Mouse (Mus musculus) testis, postnatal 10 days (tissue): ENCODE data around the gene Atp5s.

Experiments
- DNase-seq: peaks from one replicate; pipeline ENCODE4 v3.0.0; 2021; ENCODE audit warnings: low spot score

The Atp5s gene

DNA sequence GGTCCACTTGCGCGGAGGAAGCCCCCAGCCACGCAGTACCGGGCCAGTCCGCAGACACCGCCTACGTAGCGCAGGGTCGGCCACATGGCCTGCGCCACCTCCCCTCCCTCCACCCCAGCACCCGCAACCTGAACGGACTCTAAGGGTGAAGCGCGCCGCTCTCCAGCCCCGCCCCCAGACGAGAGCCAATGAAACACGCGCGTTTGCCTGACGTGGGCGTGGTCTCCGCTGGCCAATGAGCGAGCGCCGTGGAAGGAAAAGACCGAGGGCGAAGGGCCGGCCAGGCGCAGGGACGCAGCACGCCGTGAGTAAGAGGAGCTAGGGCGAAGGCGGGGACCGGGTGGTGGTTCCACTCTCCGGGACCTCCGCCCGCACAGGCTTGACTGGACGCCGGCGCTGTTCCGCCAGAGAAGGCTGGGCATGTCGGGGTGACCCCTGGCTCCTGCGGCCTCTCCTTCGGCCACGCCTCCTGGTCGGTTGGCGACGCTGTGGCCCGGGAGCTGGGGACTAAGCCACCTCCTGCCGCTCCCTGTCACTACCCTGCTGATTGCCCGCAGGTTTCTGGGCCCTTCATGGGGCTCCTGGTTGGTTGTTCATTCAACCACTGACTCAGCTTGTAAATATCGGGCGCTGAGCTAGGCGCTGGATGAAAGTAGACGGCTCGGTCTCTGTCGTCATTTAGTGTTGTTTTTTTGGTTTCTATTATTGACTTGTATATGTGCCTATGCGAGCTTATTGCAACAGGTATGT lies at the start of gene Atp5s, which contains the start of gene L2hgdh:
Gene Atp5s (plus strand): TSS at position 240 of the 750 bp plus-strand sequence.
Gene L2hgdh (minus strand): TSS at position 163 of the 750 bp plus-strand sequence.
- DNase-seq, result peak; percentile 98

DNA sequence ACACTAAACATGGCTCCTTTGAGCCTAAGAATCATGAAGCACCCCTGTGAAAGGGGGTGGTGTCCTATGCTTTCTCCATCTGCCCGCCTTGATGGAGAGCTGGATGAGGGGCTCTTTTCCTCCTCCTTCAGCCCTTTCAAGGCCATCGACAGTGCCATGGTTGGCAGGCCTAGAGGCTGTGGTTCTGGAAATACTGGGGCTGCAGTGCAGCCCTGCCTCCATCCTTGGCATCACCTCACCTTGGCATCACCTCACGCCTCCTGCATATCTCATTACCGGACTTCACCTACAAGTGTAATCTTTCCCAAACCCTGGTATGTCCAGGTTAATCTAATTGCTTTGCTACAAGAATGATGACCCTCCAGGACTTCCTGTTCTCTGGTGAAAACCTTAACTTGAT lies 48.6 kb upstream of the Atp5s start:
- no peak for DNase-seq

DNA sequence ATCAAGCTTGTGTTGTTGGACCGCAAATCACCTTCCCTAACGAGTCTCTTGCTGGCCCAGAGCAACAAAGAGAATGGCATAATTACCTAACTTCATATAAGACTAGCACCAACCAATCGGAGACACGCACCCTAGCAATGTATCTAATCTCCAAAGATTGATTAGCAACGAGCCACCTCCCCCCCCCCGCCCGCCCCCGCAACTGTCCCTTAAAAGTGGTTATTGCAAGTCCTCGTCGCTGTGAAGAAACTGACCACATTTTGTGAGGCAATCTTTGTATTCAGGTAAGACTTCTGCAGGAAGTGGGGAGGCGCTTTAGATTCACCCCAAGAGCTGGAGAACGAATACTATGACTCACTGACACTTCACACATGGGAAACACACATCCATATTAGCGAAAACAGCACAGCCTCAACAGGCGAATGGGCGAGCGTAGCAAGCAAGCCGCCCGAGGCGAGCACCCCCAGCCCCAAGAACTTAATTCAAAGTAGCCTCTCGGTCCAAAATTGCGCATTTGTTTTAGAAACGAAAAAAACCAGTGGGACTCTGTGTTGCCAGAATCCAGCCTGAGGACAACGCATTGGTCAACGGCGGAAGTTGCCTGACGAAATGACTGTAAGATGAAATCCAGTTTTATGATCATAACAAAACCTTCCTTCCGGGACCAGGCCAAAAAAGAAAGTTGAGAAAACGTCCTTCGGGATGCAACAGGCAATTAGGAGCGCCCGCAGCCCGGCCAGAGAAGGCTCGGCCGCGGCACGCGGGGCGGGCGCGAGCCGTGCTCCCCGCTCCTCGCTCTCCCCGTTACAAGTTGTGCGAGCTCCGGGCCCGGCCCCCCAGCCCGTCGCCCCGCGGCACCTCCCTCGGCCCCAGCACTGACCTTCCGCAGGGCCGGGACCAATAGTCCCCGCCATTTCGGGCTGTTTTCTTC lies 43.9 kb upstream of the Atp5s start:
- peak; percentile 62 for DNase-seq

DNA sequence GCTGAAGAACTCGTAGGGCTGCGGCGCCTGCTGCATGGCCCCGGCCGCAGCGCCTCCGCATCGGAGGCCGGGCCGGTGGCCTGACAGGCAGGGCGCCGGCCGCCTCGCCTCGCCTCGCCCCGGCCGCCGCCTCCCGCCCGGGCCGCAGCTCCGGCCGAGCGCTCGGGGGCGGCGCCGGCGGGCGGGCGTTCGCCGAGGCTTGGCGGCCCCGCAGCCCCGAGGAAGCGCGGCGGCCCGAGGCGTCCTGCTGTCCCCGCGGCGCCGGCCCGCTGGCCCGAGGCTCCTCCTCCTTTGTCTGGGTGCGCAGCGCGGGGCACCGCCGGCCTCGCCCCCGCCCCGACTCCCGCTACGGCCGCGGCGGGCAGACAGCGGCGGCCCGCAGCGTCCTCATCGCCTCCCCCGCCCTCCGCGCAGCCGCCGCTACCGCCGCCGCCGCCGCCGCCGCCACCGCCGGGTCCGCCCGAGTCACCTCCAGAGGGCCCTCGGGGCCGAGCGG lies 43.1 kb upstream of the Atp5s start, which contains the start of gene Sos2:
Gene Sos2 (minus strand): TSS at position 287 of the 496 bp plus-strand sequence.
- peak; percentile 72 for DNase-seq

DNA sequence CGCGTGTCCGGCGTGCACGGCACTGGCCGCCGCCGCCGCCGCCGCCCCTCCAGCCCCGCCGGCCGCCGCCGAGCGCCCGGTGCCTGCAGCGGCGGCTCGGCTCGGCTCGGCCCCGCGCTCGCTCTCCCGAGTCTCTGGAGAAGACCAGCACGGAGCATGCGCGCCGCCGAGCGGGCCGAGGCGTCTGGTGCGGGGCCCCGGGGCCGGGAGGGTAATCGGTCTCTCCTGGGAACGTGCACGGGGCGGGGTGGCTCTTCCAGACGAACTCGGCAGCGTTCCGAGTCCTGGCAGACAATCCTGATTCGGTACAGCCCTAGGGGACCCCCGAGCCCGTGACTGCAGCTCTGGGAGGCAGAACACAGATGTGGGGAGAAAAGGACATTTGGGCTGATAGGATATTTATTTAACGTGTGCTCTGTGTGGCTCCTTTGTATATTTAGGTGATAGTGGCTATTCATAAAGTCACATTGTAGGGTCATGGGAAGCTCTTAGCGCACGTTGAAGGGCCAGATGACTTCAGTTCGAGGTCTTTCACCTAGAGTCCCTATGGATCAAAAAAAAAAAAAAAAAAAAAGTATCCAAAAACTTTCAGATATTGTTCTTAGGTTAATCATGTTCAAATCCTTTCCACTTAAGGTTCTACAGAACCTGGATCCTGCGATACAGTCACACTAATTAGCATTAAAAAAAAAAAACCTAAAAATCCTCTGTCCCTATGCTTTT lies 42.5 kb upstream of the Atp5s start:
- DNase-seq, result peak; percentile 90

DNA sequence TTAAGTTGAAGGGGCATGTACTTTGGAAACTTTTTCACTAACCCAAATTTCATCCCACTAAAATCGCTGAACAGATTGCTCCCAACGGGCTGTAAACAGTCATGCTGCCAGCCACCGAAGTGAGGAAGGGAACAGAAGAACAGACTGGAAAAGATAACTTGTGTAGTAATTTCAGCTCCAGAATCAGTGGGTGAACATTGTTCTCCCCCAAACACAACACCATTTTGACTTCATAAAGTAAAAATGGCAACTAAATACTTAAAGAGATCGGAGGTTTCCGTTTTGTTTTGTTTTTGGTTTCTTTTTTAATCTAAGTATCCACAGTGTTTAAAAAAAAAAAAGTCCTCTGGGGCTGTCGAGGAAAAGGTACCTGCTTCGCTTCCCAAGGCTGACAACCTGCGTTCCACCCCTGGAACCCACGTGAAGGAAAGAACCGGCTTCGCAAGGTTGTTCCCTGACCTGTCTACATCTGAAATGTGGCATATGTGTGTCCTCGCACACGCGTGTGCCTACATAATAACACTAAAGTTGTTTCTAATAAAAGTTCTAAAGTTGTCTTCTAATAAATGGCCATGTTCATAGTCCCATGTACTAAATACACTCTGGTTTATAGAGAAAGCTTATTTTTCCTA lies 41.8 kb upstream of the Atp5s start:
- DNase-seq, result no peak

DNA sequence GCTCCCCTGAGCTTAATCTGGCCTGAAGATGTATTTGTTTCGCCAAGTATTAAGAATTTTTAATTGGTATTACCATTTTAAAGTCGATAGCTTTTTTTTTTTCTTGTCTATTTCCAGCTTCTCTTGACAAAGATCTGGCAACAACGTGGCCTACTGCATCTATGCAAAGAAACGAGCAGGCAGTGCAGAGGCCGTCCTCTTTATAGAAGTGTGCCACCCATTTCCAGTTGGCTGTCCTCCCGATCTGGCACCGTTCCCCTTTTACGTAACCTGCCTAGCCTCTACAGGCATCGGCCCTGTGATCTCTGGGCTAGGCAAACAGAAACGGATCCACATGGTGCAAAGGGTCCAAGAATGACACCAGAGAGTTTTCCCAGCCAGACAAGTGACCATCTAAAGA lies 41.2 kb upstream of the Atp5s start:
- DNase-seq, result peak; percentile 77

DNA sequence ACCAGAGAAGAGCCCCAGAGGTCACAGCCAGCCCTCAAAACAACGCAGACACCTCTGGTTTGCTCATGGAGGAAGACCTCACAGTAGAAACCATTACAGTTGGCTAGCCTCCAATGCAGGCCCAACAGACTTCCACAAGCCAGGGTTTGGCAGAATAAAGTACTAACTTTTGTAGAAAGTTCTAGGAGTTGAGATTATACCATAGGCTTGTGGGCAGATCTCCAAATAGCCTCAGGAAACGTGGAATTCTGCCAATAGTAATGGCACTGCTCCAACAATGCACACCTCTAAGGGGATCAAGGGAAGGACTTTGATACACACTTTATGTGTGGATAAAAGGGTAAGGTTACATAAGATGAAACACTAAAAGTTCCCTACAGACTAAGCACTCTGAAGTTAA lies 36.4 kb upstream of the Atp5s start:
- DNase-seq, result no peak

DNA sequence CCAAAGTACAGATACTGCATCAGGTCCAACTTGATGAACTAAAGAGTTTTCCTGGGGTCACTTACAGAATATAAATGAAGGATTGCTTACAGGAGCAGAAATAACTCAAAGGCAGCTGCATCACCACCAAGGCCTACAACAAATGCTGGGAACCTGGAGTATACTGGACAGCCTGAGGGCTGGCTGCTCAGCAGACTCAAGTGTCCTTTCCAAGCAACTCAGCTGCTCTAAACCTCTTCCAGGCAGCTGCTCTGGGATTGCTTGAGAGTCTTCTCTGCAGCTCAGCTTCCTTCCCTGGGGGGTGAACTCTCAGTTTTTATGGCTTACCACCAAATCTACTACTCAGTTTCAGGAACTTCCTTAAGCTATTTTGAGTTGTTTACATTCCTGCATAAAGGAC lies 35.7 kb upstream of the Atp5s start:
- no peak for DNase-seq

DNA sequence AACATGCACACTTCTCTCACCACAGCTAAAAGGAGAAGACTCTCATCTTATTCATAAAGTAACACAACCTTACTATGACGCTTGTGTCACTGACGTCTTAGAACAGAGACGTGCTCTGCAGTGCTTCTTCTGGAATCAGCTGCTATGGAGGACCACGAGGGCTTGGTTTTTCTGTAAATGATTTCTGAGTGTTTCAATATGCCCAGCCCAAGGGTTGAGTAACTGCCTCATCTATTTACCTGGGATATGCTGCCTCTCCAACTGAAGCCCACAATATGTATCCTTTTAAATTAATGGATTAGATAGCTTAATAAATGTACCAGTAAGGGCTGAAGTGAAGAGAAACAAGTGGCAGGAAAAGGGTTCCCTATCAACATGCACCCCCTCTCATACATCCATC lies 34.0 kb upstream of the Atp5s start:
- DNase-seq, result no peak

DNA sequence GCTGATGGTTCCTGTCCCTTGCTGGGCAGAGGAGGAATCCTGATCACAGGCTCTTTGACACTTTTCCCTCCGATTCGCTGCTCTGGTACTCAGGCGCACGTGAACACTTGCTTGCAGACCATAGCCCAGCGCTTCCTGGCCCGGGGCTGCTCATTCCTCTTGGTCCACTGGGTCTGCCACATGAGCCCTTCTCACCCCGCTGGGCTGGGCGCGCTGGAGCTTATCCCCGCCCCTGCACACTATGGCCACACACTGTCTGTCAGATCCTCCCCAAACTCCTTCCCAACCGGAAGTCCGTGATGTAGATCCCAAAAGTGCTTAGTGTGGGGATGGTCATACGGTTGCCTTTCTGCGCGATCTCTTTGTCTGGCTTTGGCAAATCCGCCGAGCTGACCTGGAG lies 31.3 kb upstream of the Atp5s start:
- DNase-seq, result no peak

DNA sequence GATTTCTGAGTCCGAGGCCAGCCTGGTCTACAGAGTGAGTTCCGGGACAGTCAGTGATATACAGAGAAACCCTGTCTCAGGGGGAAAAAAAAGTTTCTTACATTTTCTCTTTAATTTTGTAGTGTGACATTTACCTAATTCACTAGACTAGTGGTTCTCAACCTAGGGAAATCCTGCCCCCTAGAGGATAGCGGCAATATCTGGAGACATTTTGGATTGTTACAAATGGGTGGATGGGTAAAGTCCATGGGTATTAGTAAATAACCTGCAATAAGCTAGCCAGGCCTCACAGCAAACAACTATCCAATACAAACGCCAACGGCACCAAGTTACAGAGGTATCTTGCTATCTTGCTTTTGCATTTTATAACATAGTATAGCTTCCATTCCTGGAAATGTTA lies 28.0 kb upstream of the Atp5s start:
- peak; percentile 58 for DNase-seq

DNA sequence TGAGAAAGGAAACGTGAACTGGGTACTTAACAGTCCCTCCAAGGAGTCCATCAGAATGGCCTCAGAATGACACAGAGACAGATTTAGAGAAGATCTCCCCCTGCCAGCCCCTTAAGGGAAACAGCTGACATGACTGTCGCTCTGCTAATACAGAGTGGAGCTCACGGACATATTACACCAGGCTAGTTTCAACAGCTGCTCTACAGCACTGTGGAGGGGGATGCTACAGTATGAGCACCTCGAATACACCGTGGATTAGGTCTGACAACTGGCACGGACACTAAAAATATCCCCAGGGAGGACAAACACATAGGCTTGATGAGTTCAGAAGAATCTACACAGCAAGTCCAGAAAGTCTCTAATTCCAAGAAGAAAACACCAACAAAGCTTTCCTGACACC lies 26.4 kb upstream of the Atp5s start:
- DNase-seq, result no peak

DNA sequence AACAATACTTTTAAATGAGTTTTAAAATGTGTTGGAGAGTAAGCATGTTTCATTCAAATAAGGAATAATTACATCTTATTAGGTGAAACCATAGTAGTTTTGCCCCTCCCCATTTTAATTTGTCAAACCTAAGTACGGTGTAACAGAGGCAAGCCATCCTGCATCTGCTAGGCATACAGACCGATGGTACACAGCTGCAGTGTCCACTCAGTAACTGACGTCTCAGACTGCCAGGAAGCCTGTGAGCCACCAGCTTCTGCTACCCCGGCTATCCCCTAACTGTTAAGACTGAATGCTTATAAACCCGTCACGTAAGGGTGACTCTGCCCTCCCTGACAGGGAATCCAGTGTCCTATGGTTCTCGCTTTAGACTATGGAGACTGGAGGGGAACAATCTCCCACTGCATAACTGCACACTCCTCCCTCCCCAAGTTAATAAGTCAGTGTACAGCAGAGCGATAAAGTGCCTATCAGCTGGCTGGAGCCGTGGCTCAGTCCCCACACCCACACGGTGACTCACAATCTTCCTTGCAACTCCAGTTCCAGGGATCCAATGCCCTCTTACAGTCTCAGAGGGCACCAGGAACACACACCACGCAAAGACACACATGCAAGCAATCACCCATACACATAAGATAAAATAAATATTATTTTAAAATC lies 19.8 kb upstream of the Atp5s start:
- no peak for DNase-seq

DNA sequence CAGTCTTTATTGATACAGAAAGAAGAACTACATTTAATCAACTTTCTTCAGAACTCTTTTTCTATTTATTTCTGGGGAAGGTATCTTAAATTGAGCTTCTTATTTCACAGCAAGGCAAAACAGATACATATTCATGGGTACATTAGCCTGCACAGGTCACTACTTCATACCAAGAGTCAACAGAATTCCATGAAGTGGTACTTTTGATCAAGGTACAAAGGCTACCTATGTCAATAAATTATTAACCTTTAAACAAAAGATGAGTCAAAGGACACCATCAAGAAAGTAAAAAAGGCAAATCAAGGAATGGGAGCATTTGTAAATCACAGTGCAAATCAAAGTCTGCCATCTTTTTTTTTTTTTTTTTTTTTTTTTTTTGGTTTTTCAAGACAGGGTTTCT lies 11.1 kb upstream of the Atp5s start:
- no peak for DNase-seq

DNA sequence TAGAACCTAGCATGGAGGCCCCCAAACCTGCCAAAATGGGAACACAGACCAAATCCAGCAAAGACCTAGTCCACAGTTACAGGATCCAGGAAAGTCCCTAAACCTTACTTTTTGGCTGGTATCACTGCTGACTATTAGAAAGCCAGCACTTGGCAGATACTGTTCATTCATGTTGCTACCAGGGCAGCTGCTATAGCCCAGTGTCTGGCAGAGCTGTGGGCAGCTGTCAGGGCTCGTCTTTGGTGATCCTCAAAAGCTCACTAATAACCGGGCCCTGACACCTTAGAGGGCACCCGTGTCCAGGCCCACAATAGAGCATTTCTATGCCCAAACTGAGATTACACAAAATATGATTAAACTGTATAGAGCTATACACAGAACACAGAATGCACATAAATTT lies 1.9 kb upstream of the Atp5s start:
- no peak for DNase-seq

DNA sequence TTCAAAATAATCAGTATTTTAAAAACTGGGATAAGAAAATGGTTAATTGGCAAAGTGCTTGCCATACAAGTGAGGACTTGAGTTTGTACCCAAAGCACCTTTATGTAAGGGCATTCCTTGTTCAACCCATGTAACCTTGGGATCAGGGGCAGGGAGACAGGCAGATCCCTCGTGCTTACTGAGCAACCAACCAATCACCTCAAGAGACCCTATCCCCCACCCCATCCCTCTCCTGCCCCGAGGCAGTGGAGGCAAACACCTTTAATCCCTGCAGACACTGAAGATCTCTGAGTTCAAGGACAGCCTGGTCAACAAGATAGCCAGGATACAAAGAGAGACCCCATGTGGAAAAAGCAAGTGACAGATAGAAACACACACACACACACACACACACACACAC lies 1.4 kb upstream of the Atp5s start:
- DNase-seq, result no peak

DNA sequence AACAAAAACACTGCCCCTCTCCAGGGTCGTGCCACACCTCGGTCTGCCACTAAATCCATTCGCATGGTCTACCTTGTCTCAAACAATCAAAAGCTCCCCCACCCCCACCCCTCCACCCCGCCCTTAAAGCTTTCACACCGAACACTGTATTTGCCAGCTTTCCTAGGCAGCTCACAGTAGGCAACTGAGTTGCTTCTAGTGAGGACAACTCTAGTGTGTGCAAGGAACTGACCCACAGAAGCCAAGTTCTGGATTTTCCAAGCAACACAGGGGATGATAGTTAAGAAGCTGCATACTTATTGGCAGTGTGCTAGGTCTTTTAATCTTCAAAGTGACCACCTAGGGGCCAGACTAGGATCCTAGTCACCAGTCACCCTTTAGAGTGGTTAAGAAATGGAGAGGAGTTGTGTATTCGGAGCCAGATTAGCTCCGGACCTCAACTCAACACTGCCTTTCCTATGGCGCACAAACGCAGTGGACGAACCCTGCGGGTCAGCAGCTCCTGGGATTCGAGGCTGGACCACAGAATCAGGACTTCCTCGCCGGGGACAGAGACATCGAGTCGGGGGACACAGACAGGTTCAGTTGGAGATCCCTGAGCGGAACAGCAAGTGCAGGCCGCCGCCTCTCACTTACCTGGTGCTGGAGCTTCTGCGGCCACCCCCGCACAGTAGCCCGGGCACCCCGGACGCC lies 586 bp upstream of the Atp5s start:
- no peak for DNase-seq

DNA sequence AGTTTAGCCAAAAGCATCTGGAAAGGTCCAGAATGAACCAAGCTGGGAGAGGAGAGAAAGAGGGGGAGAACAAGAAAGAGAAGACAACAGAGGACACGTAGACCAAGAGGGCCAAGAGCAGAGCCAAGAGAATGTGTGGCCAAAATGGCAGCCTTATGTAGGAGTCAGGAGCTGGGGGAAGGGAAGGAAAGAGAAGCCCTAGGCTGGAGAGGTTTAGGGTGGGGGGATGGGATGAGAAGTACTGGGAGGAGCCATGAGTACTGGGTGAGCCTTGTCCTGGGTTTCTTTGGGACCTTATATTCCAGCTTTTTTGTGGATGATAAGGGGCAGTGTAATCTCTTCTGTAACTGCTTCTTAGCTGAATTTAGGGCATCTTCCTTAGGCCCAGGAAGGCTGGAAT lies 4.5 kb downstream of the Atp5s start:
- no peak for DNase-seq

DNA sequence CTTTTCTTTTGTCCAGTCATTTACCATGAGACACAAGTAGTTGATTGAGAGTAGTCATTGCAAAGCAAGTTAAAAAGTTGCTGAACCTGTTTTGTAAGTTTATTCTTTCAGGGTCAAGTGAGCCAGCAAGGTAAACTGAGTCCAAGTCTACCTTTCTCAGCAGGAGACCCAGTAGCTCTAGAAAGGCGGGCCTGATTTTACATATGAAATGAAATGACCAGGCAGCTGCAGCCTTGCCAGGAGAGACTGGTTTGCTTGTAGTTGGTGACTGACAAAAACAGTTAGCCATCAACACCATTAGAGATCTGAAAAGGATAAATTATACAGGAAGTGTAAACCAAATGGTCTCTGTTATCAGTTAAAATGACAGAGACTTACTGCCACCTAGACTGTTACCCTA lies 5.6 kb downstream of the Atp5s start:
- no peak for DNase-seq

DNA sequence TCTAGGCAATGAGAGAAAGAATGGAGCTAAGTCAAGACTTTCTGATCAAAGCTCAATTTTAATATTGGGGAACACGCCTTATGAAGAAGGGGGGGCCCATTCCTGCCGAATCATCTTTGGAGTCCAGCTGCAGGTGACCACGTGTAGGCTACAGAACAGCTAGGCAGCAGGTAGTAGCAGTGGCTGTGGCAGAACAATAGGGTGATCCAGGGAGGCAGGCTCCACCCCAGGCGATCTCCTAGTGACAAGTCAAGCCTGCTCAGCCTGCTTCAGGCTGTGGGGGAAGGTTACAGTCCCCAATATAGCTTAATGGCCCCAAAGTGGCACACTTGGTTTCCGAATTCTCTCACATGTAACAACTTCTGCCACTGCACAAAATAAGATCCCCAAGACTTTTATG lies 7.5 kb downstream of the Atp5s start:
- DNase-seq, result no peak
